Mouse (Mus musculus): ENCODE data around the gene Fgfr2. TPM values are rescaled to one million over a fixed set of nuclear protein-coding genes. Genes with fewer than 3 reads are reported as not detected.

Gene Fgfr2
- polyA plus RNA-seq, 1 experiment from 2014 or later, result 137 TPM

GRCm38 (mm10) chr7:132384736-132385455 lies 738.3 kb downstream of the Fgfr2 start:
- Histone ChIP-seq H3K9ac (no peak overlapping the region), H3K36me3 (no peaks in the 10 kb centered on the region), H3K4me2 (replicated peaks) (no peak overlapping the region), H3K27ac (replicated peaks) (no peak overlapping the region), H3K4me3 (replicated peaks) (no peak overlapping the region), H3K27me3 (no peaks in the 10 kb centered on the region), H3K9me3 (replicated peaks) (no peaks in the 10 kb centered on the region), H3K4me1 (peaks cover 16% of the 10 kb centered on the region; the same call in 1 of the 2 replicates)
- 35% methylated on average over 8 of the region's 8 CpGs for WGBS
- ATAC-seq (ENCODE audit: insufficient number of reproducible peaks, low FRiP score, low TSS enrichment, low read depth), result no peak

- Histone ChIP-seq H3K4me2 (replicated peaks) (no peak overlapping the region), H3K4me1 (peaks cover 10% of the 10 kb centered on the region; the same call in 1 of the 2 replicates), H3K36me3 (no peaks in the 10 kb centered on the region), H3K9ac (no peak overlapping the region), H3K27ac (replicated peaks) (no peak overlapping the region), H3K9me3 (replicated peaks) (no peaks in the 10 kb centered on the region), H3K4me3 (replicated peaks) (no peak overlapping the region), H3K27me3 (no peaks in the 10 kb centered on the region)
- 43% methylated on average over 1 of the region's 1 CpGs for WGBS
- ATAC-seq (ENCODE audit: insufficient number of reproducible peaks, low FRiP score, low TSS enrichment, low read depth), result no peak
Measured at GRCm38 (mm10) chr7:132380634-132381336, 742.4 kb downstream of the Fgfr2 start.

GRCm38 (mm10) chr7:132377913-132378312 lies 745.2 kb downstream of the Fgfr2 start:
- H3K4me2 ChIP-seq (replicated peaks), result no peak overlapping the region
- peaks cover 12% of the 10 kb centered on the region for H3K4me1 ChIP-seq
- H3K36me3 ChIP-seq, result no peaks in the 10 kb centered on the region
- H3K27ac ChIP-seq (replicated peaks), result no peak overlapping the region
- no peaks in the 10 kb centered on the region for H3K27me3 ChIP-seq
- no peak for ATAC-seq (ENCODE audit: insufficient number of reproducible peaks, low FRiP score, low TSS enrichment, low read depth)
- H3K4me3 ChIP-seq (replicated peaks), result no peak overlapping the region
- 57% methylated on average over 6 of the region's 6 CpGs for WGBS
- H3K9me3 ChIP-seq (replicated peaks), result no peaks in the 10 kb centered on the region
- no peak overlapping the region for H3K9ac ChIP-seq

- H3K27ac ChIP-seq (replicated peaks), result peak overlapping the region; percentile 78
- 24% methylated on average over 10 of the region's 10 CpGs for WGBS
- H3K9me3 ChIP-seq (replicated peaks), result no peaks in the 10 kb centered on the region
- no peak overlapping the region for H3K4me2 ChIP-seq (replicated peaks)
- no peak overlapping the region for H3K9ac ChIP-seq
- H3K4me1 ChIP-seq, result peaks cover 21% of the 10 kb centered on the region
- ATAC-seq (ENCODE audit: insufficient number of reproducible peaks, low FRiP score, low TSS enrichment, low read depth), result peak; percentile 85
- H3K4me3 ChIP-seq (replicated peaks), result no peak overlapping the region
- H3K27me3 ChIP-seq, result no peaks in the 10 kb centered on the region
- no peaks in the 10 kb centered on the region for H3K36me3 ChIP-seq
Measured at GRCm38 (mm10) chr7:132373594-132374378, 749.4 kb downstream of the Fgfr2 start.

- H3K36me3 ChIP-seq, result no peaks in the 10 kb centered on the region
- no peaks in the 10 kb centered on the region for H3K27me3 ChIP-seq
- H3K4me1 ChIP-seq, result peaks cover 21% of the 10 kb centered on the region
- H3K27ac ChIP-seq (replicated peaks), result peak overlapping the region; percentile 78
- no peak overlapping the region for H3K4me3 ChIP-seq (replicated peaks)
- WGBS, result 21% methylated on average over 17 of the region's 17 CpGs
- ATAC-seq (ENCODE audit: insufficient number of reproducible peaks, low FRiP score, low TSS enrichment, low read depth), result no peak
- no peak overlapping the region for H3K9ac ChIP-seq
- H3K9me3 ChIP-seq (replicated peaks), result no peaks in the 10 kb centered on the region
- H3K4me2 ChIP-seq (replicated peaks), result 0 out of 2 replicates have a peak overlapping the region, but pooled peaks have one; percentile 21
Measured at GRCm38 (mm10) chr7:132372752-132373513, 750.2 kb downstream of the Fgfr2 start.

GRCm38 (mm10) chr7:132371832-132372231 lies 751.3 kb downstream of the Fgfr2 start:
- no peaks in the 10 kb centered on the region for H3K9me3 ChIP-seq (replicated peaks)
- H3K4me3 ChIP-seq (replicated peaks), result no peak overlapping the region
- no peaks in the 10 kb centered on the region for H3K36me3 ChIP-seq
- H3K27me3 ChIP-seq, result no peaks in the 10 kb centered on the region
- H3K4me1 ChIP-seq, result peaks cover 21% of the 10 kb centered on the region
- no peak overlapping the region for H3K9ac ChIP-seq
- no peak for ATAC-seq (ENCODE audit: insufficient number of reproducible peaks, low FRiP score, low TSS enrichment, low read depth)
- H3K4me2 ChIP-seq (replicated peaks), result no peak overlapping the region
- 55% methylated on average over 1 of the region's 1 CpGs for WGBS
- no peak overlapping the region for H3K27ac ChIP-seq (replicated peaks)

- Histone ChIP-seq H3K36me3 (no peaks in the 10 kb centered on the region), H3K9ac (no peak overlapping the region), H3K4me3 (replicated peaks) (no peak overlapping the region), H3K9me3 (replicated peaks) (no peaks in the 10 kb centered on the region), H3K27me3 (no peaks in the 10 kb centered on the region), H3K4me2 (replicated peaks) (no peak overlapping the region), H3K27ac (replicated peaks) (no peak overlapping the region), H3K4me1 (peaks cover 21% of the 10 kb centered on the region)
- 77% methylated on average over 2 of the region's 2 CpGs for WGBS
- no peak for ATAC-seq (ENCODE audit: insufficient number of reproducible peaks, low FRiP score, low TSS enrichment, low read depth)
Measured at GRCm38 (mm10) chr7:132369784-132370183, 753.4 kb downstream of the Fgfr2 start.

- ATAC-seq (ENCODE audit: insufficient number of reproducible peaks, low FRiP score, low TSS enrichment, low read depth), result peak; percentile 55; the same call in 1 of the 2 replicates
- H3K27me3 ChIP-seq, result no peaks in the 10 kb centered on the region
- H3K36me3 ChIP-seq, result no peaks in the 10 kb centered on the region
- H3K9ac ChIP-seq, result no peak overlapping the region
- no peak overlapping the region for H3K4me3 ChIP-seq (replicated peaks)
- H3K4me1 ChIP-seq, result peaks cover 19% of the 10 kb centered on the region
- 62% methylated on average over 6 of the region's 6 CpGs for WGBS
- H3K4me2 ChIP-seq (replicated peaks), result no peak overlapping the region
- H3K9me3 ChIP-seq (replicated peaks), result no peaks in the 10 kb centered on the region
- no peak overlapping the region for H3K27ac ChIP-seq (replicated peaks)
Measured at GRCm38 (mm10) chr7:132368859-132369258, 754.3 kb downstream of the Fgfr2 start.

GRCm38 (mm10) chr7:132367344-132367743 lies 755.8 kb downstream of the Fgfr2 start:
- Histone ChIP-seq H3K27ac (replicated peaks) (no peak overlapping the region), H3K27me3 (no peaks in the 10 kb centered on the region), H3K36me3 (no peaks in the 10 kb centered on the region), H3K4me1 (peaks cover 8% of the 10 kb centered on the region; the same call in 1 of the 2 replicates), H3K4me3 (replicated peaks) (no peak overlapping the region), H3K9me3 (replicated peaks) (no peaks in the 10 kb centered on the region), H3K4me2 (replicated peaks) (no peak overlapping the region), H3K9ac (no peak overlapping the region)
- WGBS, result 58% methylated on average over 3 of the region's 3 CpGs
- ATAC-seq (ENCODE audit: insufficient number of reproducible peaks, low FRiP score, low TSS enrichment, low read depth), result no peak

- H3K9ac ChIP-seq, result no peak overlapping the region
- H3K9me3 ChIP-seq (replicated peaks), result no peaks in the 10 kb centered on the region
- no peaks in the 10 kb centered on the region for H3K36me3 ChIP-seq
- H3K4me2 ChIP-seq (replicated peaks), result no peak overlapping the region
- no peaks in the 10 kb centered on the region for H3K27me3 ChIP-seq
- no peak overlapping the region for H3K4me3 ChIP-seq (replicated peaks)
- H3K4me1 ChIP-seq, result no peaks in the 10 kb centered on the region
- ATAC-seq (ENCODE audit: insufficient number of reproducible peaks, low FRiP score, low TSS enrichment, low read depth), result no peak
- no peak overlapping the region for H3K27ac ChIP-seq (replicated peaks)
- 85% methylated on average over 5 of the region's 5 CpGs for WGBS
Measured at GRCm38 (mm10) chr7:132365703-132366384, 757.3 kb downstream of the Fgfr2 start.

Measured in embryonic facial prominence, embryonic 15.5 days (tissue).